Mouse (Mus musculus): Measurements from ENCODE around the gene Ift46. TPM values are rescaled to one million over a fixed set of nuclear protein-coding genes. Genes with fewer than 3 reads are reported as not detected.

Gene Ift46
- 19.3 TPM for polyA plus RNA-seq (2017; shearing (Covaris generic))

GRCm38 (mm10) chr9:44767101-44768028, at the start of gene Ift46, which contains the start of gene Arcn1:
Gene Ift46 (plus strand): TSS chr9:44767908.
Gene Arcn1 (minus strand): TSS chr9:44767845.

GRCm38 (mm10) chr9:44734524-44735494, 32.9 kb upstream of the Ift46 start, which contains the start of gene Phldb1:
Gene Phldb1 (minus strand): TSS chr9:44735198.

GRCm38 (mm10) chr9:44799102-44799957, 31.6 kb downstream of the Ift46 start, which contains the start of gene Tmem25:
Gene Tmem25 (minus strand): TSS chr9:44799307.

GRCm38 (mm10) chr9:44802808-44803450, 35.2 kb downstream of the Ift46 start, which contains the start of gene Ttc36:
Gene Ttc36 (minus strand): TSS chr9:44803072.

Other genes with a start within 250 kb of the Ift46 start
- 125 TPM for gene Cxcr5, start 206.0 kb upstream of the Ift46 start, polyA plus RNA-seq (2017; shearing (Covaris generic))
- gene Ddx6, start 163.0 kb upstream of the Ift46 start, polyA plus RNA-seq (2017; shearing (Covaris generic)): 71.9 TPM
- not detected for gene Treh, start 94.7 kb upstream of the Ift46 start, polyA plus RNA-seq (2017; shearing (Covaris generic))
- 2.0 TPM for gene Phldb1, start 32.7 kb upstream of the Ift46 start, polyA plus RNA-seq (2017; shearing (Covaris generic))
- gene Arcn1, start 63 bp upstream of the Ift46 start, polyA plus RNA-seq (2017; shearing (Covaris generic)): 132 TPM
- not detected for gene Tmem25, start 31.4 kb downstream of the Ift46 start, polyA plus RNA-seq (2017; shearing (Covaris generic))
- not detected for gene Ttc36, start 35.2 kb downstream of the Ift46 start, polyA plus RNA-seq (2017; shearing (Covaris generic))
- 83.9 TPM for gene Kmt2a, start 113.4 kb downstream of the Ift46 start, polyA plus RNA-seq (2017; shearing (Covaris generic))
- gene Atp5l, start 152.8 kb downstream of the Ift46 start, polyA plus RNA-seq (2017; shearing (Covaris generic)): 271 TPM
- 35.7 TPM for gene Ube4a, start 197.7 kb downstream of the Ift46 start, polyA plus RNA-seq (2017; shearing (Covaris generic))
- gene Cd3g, start 212.5 kb downstream of the Ift46 start, polyA plus RNA-seq (2017; shearing (Covaris generic)): 762 TPM
- 472 TPM for gene Cd3d, start 213.9 kb downstream of the Ift46 start, polyA plus RNA-seq (2017; shearing (Covaris generic))
- gene Cd3e, start 241.7 kb downstream of the Ift46 start, polyA plus RNA-seq (2017; shearing (Covaris generic)): 926 TPM